Mouse (Mus musculus): ENCODE measurements around the gene Ache.
"Not testable (repeated sequence)": the region's sequence is repeated elsewhere in the genome, so short reads cannot be mapped to it uniquely, and the experiment has no call there.

Gene Ache

DNA sequence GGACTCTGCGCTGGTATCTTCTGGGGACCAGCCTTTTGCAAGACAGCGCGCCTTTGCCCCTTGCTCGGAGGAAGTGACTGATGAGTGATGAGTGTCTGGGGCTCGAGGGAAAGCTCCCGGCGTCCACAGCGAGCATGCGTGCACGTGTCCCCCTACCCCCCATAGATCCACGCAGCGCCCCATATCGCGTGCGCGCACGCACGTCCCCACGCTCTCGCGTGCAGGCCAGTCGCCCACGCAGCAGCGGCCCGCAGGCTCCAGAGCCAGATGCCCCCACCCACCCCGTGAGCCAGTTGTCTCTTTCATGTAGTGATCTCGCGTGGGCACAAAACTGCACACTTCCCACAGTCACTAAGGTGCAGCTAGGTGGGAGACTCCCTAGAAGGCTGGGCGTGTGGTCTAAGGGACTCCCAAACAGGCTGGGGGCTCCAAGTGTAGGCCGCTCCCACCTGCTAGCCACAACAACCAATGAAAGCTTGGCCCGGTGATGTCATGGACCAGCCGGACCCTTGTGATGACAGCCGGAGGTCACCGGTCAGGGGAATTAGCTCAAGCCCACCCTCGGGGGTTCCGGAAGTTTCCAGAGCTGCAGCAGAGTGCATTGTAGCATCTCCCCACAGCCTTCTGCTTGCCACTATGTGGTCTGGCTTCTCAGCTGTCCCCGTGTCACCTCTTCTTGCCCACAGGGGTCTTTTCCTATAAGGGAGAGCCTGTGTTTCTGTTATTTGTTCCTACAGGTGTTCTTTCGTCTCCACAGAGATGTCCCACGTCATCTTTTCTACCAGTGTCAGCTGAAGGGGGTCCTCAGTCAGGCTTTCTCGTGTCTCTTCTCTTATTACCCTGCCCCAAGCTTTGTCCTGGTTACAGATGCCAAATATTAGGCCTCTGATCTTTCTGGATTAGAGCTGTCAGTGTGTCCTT lies at the start of gene Ache:
Gene Ache, plus strand, starts transcription at position 488 of the 921 bp plus-strand sequence.
- DNase-seq (ENCODE audit: extremely low spot score, low read depth, low spot score) = no peak

DNA sequence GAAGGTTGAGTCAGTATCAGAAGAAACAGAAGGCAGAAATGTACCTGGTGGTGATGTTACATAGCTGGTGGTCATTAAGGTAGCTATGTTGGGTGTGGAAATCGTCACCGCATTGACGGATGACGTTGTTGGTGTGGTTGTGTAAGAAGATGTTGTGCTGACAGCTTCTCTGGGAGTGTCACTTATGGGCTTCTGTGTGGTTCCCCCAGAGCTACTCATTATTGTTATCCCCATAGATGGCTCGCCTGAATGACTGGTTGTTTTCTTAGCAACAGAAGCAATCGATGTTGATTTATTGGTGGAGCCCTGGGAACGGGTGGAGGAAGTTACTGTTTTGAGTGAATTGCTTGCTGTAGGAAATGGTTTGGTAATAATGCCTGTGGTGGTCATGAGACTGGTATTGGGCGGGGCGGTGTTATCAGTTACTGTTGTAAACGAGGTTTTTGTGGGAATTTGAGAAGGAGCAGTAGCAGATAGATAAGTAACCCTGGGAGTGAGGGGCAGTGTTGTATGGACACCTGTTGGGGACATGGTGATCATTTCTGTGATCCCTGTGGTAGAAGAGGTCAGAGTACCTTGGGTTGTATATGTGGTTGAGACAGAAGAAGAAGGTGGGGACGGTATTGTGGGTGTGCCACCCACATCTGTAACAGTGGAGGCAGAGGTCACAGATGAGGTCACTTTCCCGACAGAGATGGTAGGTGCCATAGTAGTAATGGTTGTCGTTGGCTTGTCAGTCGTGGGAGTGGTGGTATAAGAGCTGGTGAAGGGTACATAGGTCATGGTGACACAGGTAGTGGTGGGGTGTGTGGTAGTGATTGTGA lies 23.2 kb upstream of the Ache start:
- DNase-seq (ENCODE audit: extremely low spot score, low read depth, low spot score) = no peak

GRCm38 (mm10) chr5:137264787-137265186 lies 22.5 kb upstream of the Ache start:
- no peak for DNase-seq (ENCODE audit: extremely low spot score, low read depth, low spot score)

GRCm38 (mm10) chr5:137268131-137268910 lies 19.0 kb upstream of the Ache start:
- DNase-seq (ENCODE audit: extremely low spot score, low read depth, low spot score) = no peak

DNA sequence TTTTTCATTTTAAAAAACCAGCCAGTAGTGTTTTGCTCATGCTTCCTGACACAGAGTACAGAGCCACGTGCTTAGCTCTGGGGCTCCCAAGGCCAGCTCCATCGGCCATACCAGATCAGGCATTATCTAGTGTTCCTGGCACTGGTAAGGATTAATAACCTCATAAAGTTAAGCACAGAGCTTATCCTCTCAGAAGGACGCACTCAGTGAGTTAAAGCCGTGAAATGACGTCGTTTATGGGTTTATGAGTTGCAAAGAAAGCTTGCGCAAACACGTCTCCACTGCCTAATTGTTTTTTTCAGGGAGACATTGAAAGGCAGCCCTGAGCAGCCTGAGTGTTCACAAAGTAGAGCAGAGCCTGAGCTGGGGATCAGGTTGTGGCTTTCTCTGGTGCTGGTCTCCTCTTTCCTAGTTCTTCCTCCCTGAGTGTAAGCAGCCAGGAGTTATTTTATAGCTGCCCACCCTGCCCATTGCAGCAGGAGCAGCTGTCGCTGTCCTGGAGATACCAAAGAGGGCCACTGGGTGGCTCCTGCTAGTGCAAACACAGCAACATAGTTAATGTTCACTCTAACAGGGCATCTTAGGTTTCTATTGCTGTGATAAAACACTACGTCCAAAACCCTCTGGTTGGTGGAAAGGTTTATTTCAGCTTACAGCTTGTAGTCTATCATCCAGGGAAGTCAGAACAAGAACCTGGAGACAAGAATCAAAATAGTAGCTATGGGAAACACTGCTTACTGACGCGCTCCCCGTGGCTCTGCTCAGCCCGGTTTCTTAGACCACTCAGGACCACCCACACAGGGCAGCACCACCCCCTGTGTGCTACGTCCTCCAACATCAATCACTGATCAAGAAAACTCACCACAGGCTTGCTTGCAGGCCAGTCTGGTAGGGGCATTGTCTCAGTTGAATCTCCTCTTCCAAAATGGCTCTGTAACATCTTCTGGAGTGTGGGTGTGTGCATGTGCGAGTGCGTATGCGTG lies 9.7 kb upstream of the Ache start:
- no peak for DNase-seq (ENCODE audit: extremely low spot score, low read depth, low spot score)

DNA sequence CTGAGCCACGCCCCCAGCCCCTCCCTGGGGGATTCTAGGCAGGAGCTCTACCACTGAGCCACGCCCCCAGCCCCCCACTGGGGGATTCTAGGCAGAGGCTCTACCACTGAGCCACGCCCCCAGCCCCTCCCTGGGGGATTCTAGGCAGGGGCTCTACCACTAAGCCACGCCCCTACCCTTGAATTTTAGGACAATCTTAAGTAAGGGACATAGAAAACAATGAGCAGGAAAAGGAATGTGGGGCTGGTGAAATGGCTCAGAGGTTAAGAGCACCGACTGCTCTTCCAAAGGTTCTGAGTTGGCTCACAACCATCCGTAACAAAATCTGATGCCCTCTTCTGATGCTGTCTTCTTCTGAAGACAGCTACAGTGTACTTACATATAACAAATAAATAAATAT lies 2.9 kb upstream of the Ache start:
- DNase-seq (ENCODE audit: extremely low spot score, low read depth, low spot score) = not testable (repeated sequence)

- no peak for DNase-seq (ENCODE audit: extremely low spot score, low read depth, low spot score)
Observed at GRCm38 (mm10) chr5:137285045-137285444, 2.3 kb upstream of the Ache start.

DNA sequence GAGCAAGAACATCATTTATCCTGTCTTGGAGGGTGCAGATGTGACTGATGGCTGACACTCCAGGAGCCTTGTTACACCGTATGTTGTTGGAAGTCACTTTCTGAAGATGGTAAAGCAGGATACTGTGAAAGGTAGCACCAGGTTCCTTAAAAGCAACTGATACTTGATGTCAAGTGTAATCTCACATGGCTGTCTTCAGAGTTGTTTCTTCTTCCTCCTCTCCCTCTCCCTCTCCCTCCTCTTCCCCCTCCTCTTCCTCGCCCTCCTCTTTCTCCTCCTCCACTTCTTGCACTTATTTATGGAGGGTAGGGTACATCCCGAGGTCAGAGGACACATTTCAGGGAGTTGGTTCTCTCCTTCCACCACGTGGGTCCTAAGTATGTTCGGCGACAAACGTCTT lies 1.3 kb upstream of the Ache start:
- no peak for DNase-seq (ENCODE audit: extremely low spot score, low read depth, low spot score)

GRCm38 (mm10) chr5:137286655-137287031 lies 676 bp upstream of the Ache start:
- no peak for DNase-seq (ENCODE audit: extremely low spot score, low read depth, low spot score)

DNA sequence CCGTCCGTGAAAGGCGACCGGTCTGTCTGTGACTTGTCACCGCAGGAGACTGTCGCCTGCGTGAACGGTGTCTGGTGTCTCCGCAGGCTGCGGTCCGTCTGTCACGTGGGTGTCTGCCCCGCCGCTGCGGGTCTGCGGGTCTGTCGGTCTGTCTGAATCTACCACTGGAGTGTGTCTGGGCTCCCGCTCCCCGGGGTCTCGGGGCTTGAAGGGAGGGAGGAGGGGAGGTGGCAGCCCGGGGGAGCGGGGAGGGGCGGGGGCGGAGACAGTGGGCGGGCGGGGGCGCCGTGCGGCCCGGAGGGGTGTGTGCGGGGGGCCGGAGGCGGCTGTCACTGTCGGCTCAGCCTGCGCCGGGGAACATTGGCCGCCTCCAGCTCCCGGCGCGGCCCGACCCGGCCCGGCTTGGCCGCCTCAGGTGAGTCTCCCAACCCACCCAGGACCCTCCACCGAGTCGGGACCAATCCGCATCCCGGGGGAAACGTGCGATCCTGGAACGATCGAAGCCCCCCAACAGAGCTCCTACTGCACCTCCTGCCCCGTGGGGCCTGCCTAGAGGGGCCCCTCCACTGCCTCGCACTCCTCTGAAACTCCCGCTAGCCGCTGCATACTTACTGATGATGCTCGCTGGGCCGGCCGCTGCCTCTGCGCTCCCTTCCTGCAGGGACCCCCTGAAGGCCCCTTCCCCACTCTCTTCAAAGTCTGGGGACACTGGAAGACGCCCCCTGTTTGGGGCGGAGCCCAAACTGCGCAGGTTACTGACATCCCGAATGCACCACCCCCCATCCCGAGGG lies 829 bp downstream of the Ache start:
- DNase-seq (ENCODE audit: extremely low spot score, low read depth, low spot score) = no peak

- DNase-seq (ENCODE audit: extremely low spot score, low read depth, low spot score) = no peak
Observed at GRCm38 (mm10) chr5:137288999-137289470, 1.7 kb downstream of the Ache start.

- DNase-seq (ENCODE audit: extremely low spot score, low read depth, low spot score) = no peak
Observed at GRCm38 (mm10) chr5:137289591-137290365, 2.5 kb downstream of the Ache start.

- no peak for DNase-seq (ENCODE audit: extremely low spot score, low read depth, low spot score)
Observed at GRCm38 (mm10) chr5:137290677-137291076, 3.4 kb downstream of the Ache start.

DNA sequence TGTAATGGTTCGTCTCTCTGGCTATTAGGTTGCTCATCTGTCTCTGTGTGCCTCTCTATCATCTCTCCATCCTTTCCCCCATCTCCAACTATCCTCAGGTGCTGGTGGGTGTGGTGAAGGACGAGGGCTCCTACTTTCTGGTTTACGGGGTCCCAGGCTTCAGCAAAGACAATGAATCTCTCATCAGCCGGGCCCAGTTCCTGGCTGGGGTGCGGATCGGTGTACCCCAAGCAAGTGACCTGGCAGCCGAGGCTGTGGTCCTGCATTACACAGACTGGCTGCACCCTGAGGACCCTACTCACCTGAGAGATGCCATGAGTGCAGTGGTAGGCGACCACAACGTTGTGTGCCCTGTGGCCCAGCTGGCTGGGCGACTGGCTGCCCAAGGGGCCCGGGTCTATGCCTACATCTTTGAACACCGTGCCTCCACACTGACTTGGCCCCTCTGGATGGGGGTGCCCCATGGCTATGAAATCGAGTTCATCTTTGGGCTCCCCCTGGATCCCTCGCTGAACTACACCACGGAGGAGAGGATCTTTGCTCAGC lies 4.1 kb downstream of the Ache start:
- DNase-seq (ENCODE audit: extremely low spot score, low read depth, low spot score) = no peak

GRCm38 (mm10) chr5:137293282-137293681 lies 6.0 kb downstream of the Ache start:
- DNase-seq (ENCODE audit: extremely low spot score, low read depth, low spot score) = no peak

DNA sequence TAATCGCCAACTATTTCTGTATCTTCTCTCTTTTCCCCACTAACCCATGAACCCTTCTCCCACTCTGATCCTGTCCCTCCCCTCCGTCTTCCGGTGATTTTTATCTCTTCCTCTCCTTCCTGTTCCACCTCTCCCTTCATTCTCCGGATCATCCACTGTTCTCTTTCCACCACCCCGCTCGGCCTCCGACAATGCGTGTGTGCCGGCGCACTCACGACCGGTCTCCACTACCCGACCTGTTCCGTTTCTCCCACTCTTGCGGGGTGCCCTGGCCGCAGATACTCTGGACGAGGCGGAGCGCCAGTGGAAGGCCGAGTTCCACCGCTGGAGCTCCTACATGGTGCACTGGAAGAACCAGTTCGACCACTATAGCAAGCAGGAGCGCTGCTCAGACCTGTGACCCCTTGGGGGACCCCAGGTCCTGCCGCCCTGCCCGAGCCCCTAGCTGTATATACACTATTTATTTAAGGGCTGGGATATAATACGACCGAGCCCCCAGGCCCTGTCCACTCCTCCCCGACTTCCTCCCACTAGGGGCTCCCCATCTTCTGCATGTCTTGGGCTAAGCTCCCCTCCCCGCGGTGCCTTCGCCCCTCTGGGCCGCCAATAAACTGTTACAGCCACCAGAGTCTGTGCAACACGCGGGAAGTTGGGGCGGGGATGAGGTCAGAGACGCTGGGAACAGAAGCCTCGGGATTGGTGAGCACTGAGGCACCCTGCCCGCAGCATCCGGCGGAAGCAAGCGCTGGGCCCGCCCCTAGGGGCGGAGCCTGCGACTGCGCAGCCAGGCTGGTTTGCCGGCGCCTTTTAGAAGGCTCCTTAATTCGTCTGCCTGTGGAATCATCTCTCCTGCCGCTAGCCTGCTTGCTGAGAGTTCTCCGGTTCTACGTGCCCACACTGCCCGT lies 6.8 kb downstream of the Ache start, which contains the start of gene Ufsp1:
Gene Ufsp1, plus strand, starts transcription at position 791 of the 905 bp plus-strand sequence.
- peak; percentile 86 for DNase-seq (ENCODE audit: extremely low spot score, low read depth, low spot score)

- DNase-seq (ENCODE audit: extremely low spot score, low read depth, low spot score) = no peak
Observed at GRCm38 (mm10) chr5:137294744-137295093, 7.4 kb downstream of the Ache start.

All from hindlimb bud, embryonic 11.5 days (tissue).